Mouse (Mus musculus) hindbrain, embryonic 16.5 days (tissue): ENCODE measurements around the gene Fbxl20. TPM values are rescaled to one million over a fixed set of nuclear protein-coding genes. Genes with fewer than 3 reads are reported as not detected.
"Not testable (repeated sequence)": the region's sequence is repeated elsewhere in the genome, so short reads cannot be mapped to it uniquely, and the experiment has no call there.

Experiments used
- ATAC-seq: fragments of 200-750 bp; cut with Nextera tagmentation; 2 replicates; pipeline ENCODE4 v1.8.0; 2017; ENCODE audit warnings: moderate TSS enrichment, moderate library complexity
- H3K27ac ChIP-seq: fragments of 300-500 bp; sonication (generic); 2 replicates; pipeline ENCODE4 v1.5.1; 2014; ENCODE audit warnings: low read depth, mild to moderate bottlenecking, control low read depth, low read length, moderate library complexity
- H3K27me3 ChIP-seq: fragments of 300-500 bp; sonication (generic); replicated peaks from 2 replicates; pipeline ENCODE4 v1.6.1; 2014; ENCODE audit warnings: low read length; ENCODE audit not compliant: control insufficient read depth, insufficient read depth
- H3K36me3 ChIP-seq: fragments of 300-500 bp; sonication (generic); 2 replicates; pipeline ENCODE4 v1.6.1; 2014; ENCODE audit warnings: mild to moderate bottlenecking, low read length, moderate library complexity, mixed read lengths; ENCODE audit not compliant: control insufficient read depth, insufficient read depth
- H3K4me1 ChIP-seq: fragments of 300-500 bp; sonication (generic); 2 replicates; pipeline ENCODE4 v1.6.1; 2014; ENCODE audit warnings: low read depth, low read length; ENCODE audit not compliant: control insufficient read depth, insufficient read depth
- H3K4me2 ChIP-seq: fragments of 300-500 bp; sonication (generic); 2 replicates; pipeline ENCODE4 v1.6.1; 2014; ENCODE audit warnings: mild to moderate bottlenecking, low read length, control low read depth, moderate library complexity
- H3K4me3 ChIP-seq: fragments of 300-500 bp; sonication (generic); 2 replicates; pipeline ENCODE4 v1.5.1; 2014; ENCODE audit warnings: mild to moderate bottlenecking, low read length, control low read depth, moderate library complexity
- H3K9ac ChIP-seq: fragments of 300-500 bp; sonication (generic); 2 replicates; pipeline ENCODE4 v1.6.1; 2014; ENCODE audit warnings: low read depth, mild to moderate bottlenecking, control low read depth, low read length, moderate library complexity
- H3K9me3 ChIP-seq: fragments of 300-500 bp; sonication (generic); 2 replicates; pipeline ENCODE4 v1.6.1; 2014; ENCODE audit warnings: mild to moderate bottlenecking, low read length, moderate library complexity; ENCODE audit not compliant: control insufficient read depth
- WGBS: fragments of 180-500 bp; shearing (Covaris S2); extraction: QIAGEN DNeasy Blood & Tissue Kit; methylation state at CpG from one replicate; pipeline ENCODE4 v1.1.7; 2014; 5-methylcytosine and 5-hydroxymethylcytosine counted together
- polyA plus RNA-seq: library from polyadenylated mRNA; unstranded; fragments of >200 nt; fragmentation: Nextera tagmentation; extraction: Ambion mirVana; gene quantifications from 2 replicates; pipeline ENCODE4 v1.2.1, GENCODE M21; 2015

The Fbxl20 gene
- polyA plus RNA-seq = 20.9 and 26.3 TPM in 2 replicates

GRCm38 (mm10) chr11:98149786-98150624 lies at the start of gene Fbxl20:
Gene Fbxl20 (minus strand): TSS chr11:98150403.
- Histone ChIP-seq H3K9ac (peak within 1 kb of the TSS; percentile 93), H3K27ac (peak within 1 kb of the TSS; percentile 92), H3K27me3 (no peaks in the 10 kb centered on the region), H3K4me2 (peak within 1 kb of the TSS; percentile 97), H3K36me3 (peaks cover 4% of the 10 kb centered on the region; the same call in 1 of the 2 replicates), H3K4me3 (peak within 1 kb of the TSS; percentile 96), H3K9me3 (no peaks in the 10 kb centered on the region), H3K4me1 (peaks cover 17% of the 10 kb centered on the region)
- under 1% methylated on average over 54 of the region's 65 CpGs for WGBS
- ATAC-seq = peak; percentile 91

- Histone ChIP-seq H3K9me3 (no peaks in the 10 kb centered on the region), H3K4me2 (peak within 1 kb of the TSS; percentile 68), H3K4me1 (peaks cover 6% of the 10 kb centered on the region), H3K4me3 (peak within 1 kb of the TSS; percentile 70), H3K27me3 (no peaks in the 10 kb centered on the region), H3K27ac (peak within 1 kb of the TSS; percentile 93), H3K9ac (peak within 1 kb of the TSS; percentile 81), H3K36me3 (peaks cover 13% of the 10 kb centered on the region)
- WGBS = under 1% methylated on average over 53 of the region's 53 CpGs
- ATAC-seq = peak; percentile 98
Measured at GRCm38 (mm10) chr11:98192901-98193805, 43.0 kb upstream of the Fbxl20 start, which contains the start of gene Med1. Gene Med1 (minus strand): TSS chr11:98193293.

- WGBS = 82% methylated on average over 5 of the region's 5 CpGs
- Histone ChIP-seq H3K9ac (no peak overlapping the region), H3K9me3 (no peaks in the 10 kb centered on the region)
Measured at GRCm38 (mm10) chr11:98190820-98191219, 40.6 kb upstream of the Fbxl20 start.

GRCm38 (mm10) chr11:98187640-98188395 lies 37.6 kb upstream of the Fbxl20 start:
- Histone ChIP-seq H3K27ac (no peak overlapping the region), H3K4me3 (no peak overlapping the region), H3K27me3 (no peaks in the 10 kb centered on the region), H3K9me3 (no peaks in the 10 kb centered on the region), H3K36me3 (peaks cover 34% of the 10 kb centered on the region), H3K9ac (no peak overlapping the region), H3K4me1 (peaks cover 6% of the 10 kb centered on the region), H3K4me2 (no peak overlapping the region)
- no peak for ATAC-seq
- WGBS = 93% methylated on average over 9 of the region's 9 CpGs

More at GRCm38 (mm10) chr11:98190820-98191219, 40.6 kb upstream of the Fbxl20 start:
- no peak overlapping the region for H3K4me2 ChIP-seq
- peaks cover 19% of the 10 kb centered on the region for H3K36me3 ChIP-seq
- H3K4me1 ChIP-seq = peaks cover 6% of the 10 kb centered on the region
- no peak overlapping the region for H3K27ac ChIP-seq
- H3K27me3 ChIP-seq = no peaks in the 10 kb centered on the region
- H3K4me3 ChIP-seq = no peak overlapping the region
- ATAC-seq = no peak

GRCm38 (mm10) chr11:98182149-98182548 lies 31.9 kb upstream of the Fbxl20 start:
- H3K9ac ChIP-seq, ATAC-seq, H3K4me1 ChIP-seq, H3K27me3 ChIP-seq, H3K4me3 ChIP-seq, H3K27ac ChIP-seq, H3K4me2 ChIP-seq, H3K9me3 ChIP-seq: not testable (repeated sequence)
- WGBS = 96% methylated on average over 3 of the region's 3 CpGs
- peaks cover 27% of the 10 kb centered on the region for H3K36me3 ChIP-seq

- Histone ChIP-seq H3K27me3 (no peaks in the 10 kb centered on the region), H3K36me3 (peaks cover 31% of the 10 kb centered on the region), H3K4me3 (no peak overlapping the region), H3K4me2 (no peak overlapping the region), H3K27ac (no peak overlapping the region), H3K9ac (no peak overlapping the region), H3K4me1 (no peaks in the 10 kb centered on the region), H3K9me3 (no peaks in the 10 kb centered on the region)
- ATAC-seq = no peak
- WGBS = 96% methylated on average over 1 of the region's 1 CpGs
Measured at GRCm38 (mm10) chr11:98168400-98168799, 18.2 kb upstream of the Fbxl20 start.

GRCm38 (mm10) chr11:98155094-98155493 lies 4.9 kb upstream of the Fbxl20 start:
- no peak overlapping the region for H3K4me2 ChIP-seq
- no peaks in the 10 kb centered on the region for H3K9me3 ChIP-seq
- no peak for ATAC-seq
- H3K9ac ChIP-seq = no peak overlapping the region
- 85% methylated on average over 6 of the region's 6 CpGs for WGBS
- no peak overlapping the region for H3K27ac ChIP-seq
- peaks cover 24% of the 10 kb centered on the region for H3K36me3 ChIP-seq
- peaks cover 2% of the 10 kb centered on the region; the same call in 1 of the 2 replicates for H3K4me1 ChIP-seq
- no peaks in the 10 kb centered on the region for H3K27me3 ChIP-seq
- no peak overlapping the region for H3K4me3 ChIP-seq

GRCm38 (mm10) chr11:98150625-98151156 lies 488 bp upstream of the Fbxl20 start:
- WGBS = 14% methylated on average over 10 of the region's 10 CpGs
- Histone ChIP-seq H3K9ac (no peak overlapping the region; the same call in 1 of the 2 replicates), H3K9me3 (no peaks in the 10 kb centered on the region), H3K36me3 (peaks cover 4% of the 10 kb centered on the region; the same call in 1 of the 2 replicates), H3K27ac (no peak overlapping the region), H3K4me2 (peak overlapping the region; percentile 65), H3K4me1 (peaks cover 17% of the 10 kb centered on the region), H3K4me3 (peak overlapping the region; percentile 96), H3K27me3 (no peaks in the 10 kb centered on the region)
- ATAC-seq = no peak
